In the genomic region with DNA sequence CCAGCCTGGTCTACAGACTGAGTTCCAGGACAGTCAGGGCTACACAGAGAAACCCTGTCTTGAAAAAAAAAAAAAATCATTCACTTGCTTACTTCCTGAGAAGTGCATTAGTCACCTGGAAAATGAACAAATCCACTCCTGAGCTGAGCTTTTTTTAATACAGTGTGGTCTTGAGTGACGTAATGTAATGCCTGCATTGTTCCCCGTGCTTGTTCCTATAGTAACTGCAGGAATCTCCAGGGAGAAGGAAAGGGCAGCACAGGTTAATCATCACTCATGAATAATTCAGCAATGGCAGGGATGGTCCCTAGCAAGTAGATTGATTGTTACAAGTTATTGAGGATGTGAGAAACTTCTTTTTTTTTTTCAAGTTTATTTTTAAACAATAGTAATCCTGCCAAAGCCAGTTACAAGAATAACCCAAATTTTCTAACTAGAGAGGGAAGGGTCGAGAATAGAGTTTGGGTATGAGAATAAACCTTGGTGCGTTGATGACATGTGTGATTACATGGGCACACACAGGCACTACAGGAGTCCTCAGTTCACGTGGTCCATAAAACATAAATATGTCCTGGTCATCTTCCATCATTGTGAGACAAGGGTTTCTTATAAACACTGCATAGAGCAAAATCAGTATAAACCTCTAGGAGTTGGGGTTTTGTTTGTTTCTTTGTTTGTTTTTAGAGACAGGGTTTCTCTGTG, we compare ENCODE assay signal across 10 mouse cellular contexts. TPM values are rescaled to one million over a fixed set of nuclear protein-coding genes. Genes with fewer than 3 reads are reported as not detected.
DNase-seq lines count a peak whose midpoint lies in the region; ATAC-seq and TF ChIP-seq lines count a peak whose summit lies in the region.
"Had no signal": no experiment of that assay in that cellular context is flagged by ENCODE, and none has a peak within 500 bp of the region (broad histone marks: within the 10 kb centered on the region; RNA-seq: fewer than 3 reads in every experiment).

No protein-coding gene starts in this region.

- H3K9me3 ChIP-seq in lung, postnatal 0 days (ENCODE audit: low read length): no peaks in the 10 kb centered on the region
- no peaks in the 10 kb centered on the region for H3K9me3 ChIP-seq in hindbrain, embryonic 15.5 days
- H3K9me3 ChIP-seq: embryonic facial prominence, embryonic 12.5 days; lung, embryonic 15.5 days had no signal

- H3K4me1 ChIP-seq in lung, postnatal 0 days (ENCODE audit: insufficient read depth, low read depth, low read length): no peaks in the 10 kb centered on the region
- no peaks in the 10 kb centered on the region for H3K4me1 ChIP-seq in hindbrain, embryonic 15.5 days (replicated peaks)
- H3K4me1 ChIP-seq: embryonic facial prominence, embryonic 12.5 days; lung, embryonic 15.5 days had no signal

- no peak for TF ChIP-seq CTCF in lung, postnatal 0 days (IDR thresholded peaks at IDR 0.05)

- peak; percentile 56 for DNase-seq in lung, postnatal 0 days (ENCODE audit: low spot score)
- no peak for DNase-seq in lung, postnatal 10 days
- peak; percentile 31 for DNase-seq in embryo, embryonic 11.5 days (ENCODE audit: low read depth, low spot score)
- peak; percentile 61 for DNase-seq in retina, embryonic 14.5 days (ENCODE audit: low spot score)
- no peak for DNase-seq in ovary, adult 18-20 months (ENCODE audit: low spot score)
- no peak for DNase-seq in spleen, postnatal 4 days (ENCODE audit: low spot score in 2 of 2)

- H3K27ac ChIP-seq in lung, postnatal 0 days (ENCODE audit: low read length): no peak overlapping the region
- H3K27ac ChIP-seq in hindbrain, embryonic 15.5 days (replicated peaks): no peak overlapping the region
- H3K27ac ChIP-seq: embryonic facial prominence, embryonic 12.5 days; lung, embryonic 15.5 days had no signal

- no peak overlapping the region for H3K4me2 ChIP-seq in lung, postnatal 0 days (replicated peaks; ENCODE audit: low read depth, low read length)
- H3K4me2 ChIP-seq in hindbrain, embryonic 15.5 days: no peak overlapping the region
- H3K4me2 ChIP-seq: embryonic facial prominence, embryonic 12.5 days; lung, embryonic 15.5 days had no signal

- no peak overlapping the region for H3K4me3 ChIP-seq in lung, postnatal 0 days (ENCODE audit: low read depth, low read length)
- H3K4me3 ChIP-seq in hindbrain, embryonic 15.5 days: no peak overlapping the region
- H3K4me3 ChIP-seq: embryonic facial prominence, embryonic 12.5 days; lung, embryonic 15.5 days had no signal

- no peaks in the 10 kb centered on the region for H3K27me3 ChIP-seq in lung, postnatal 0 days (replicated peaks; ENCODE audit: insufficient read depth, low read length)
- no peaks in the 10 kb centered on the region for H3K27me3 ChIP-seq in hindbrain, embryonic 15.5 days
- H3K27me3 ChIP-seq: embryonic facial prominence, embryonic 12.5 days; lung, embryonic 15.5 days had no signal

- TF ChIP-seq EP300 in lung, postnatal 0 days (IDR thresholded peaks at IDR 0.05): no peak

- no peaks in the 10 kb centered on the region for H3K36me3 ChIP-seq in lung, postnatal 0 days (ENCODE audit: insufficient read depth, low read length)
- H3K36me3 ChIP-seq in hindbrain, embryonic 15.5 days: no peaks in the 10 kb centered on the region
- H3K36me3 ChIP-seq: embryonic facial prominence, embryonic 12.5 days; lung, embryonic 15.5 days had no signal

- ATAC-seq in lung, postnatal 0 days: peak; percentile 50; the same call in 1 of the 2 replicates
- peak; percentile 71 for ATAC-seq in hindbrain, embryonic 15.5 days (ENCODE audit: low FRiP score, low read depth)
- ATAC-seq in activated CD4-positive, CD25-positive, alpha-beta regulatory T cell, adult 4 months: no peak

- WGBS in lung, postnatal 0 days: 56% methylated on average over 5 of the region's 5 CpGs
- WGBS in hindbrain, embryonic 15.5 days: 28% methylated on average over 5 of the region's 5 CpGs

- no peak overlapping the region for H3K9ac ChIP-seq in lung, postnatal 0 days (replicated peaks; ENCODE audit: low read depth)
- H3K9ac ChIP-seq in hindbrain, embryonic 15.5 days: no peak overlapping the region
- H3K9ac ChIP-seq: embryonic facial prominence, embryonic 12.5 days; lung, embryonic 15.5 days had no signal

RNA-seq across cellular contexts. Expression of gene Cubn, which starts 8.8 kb away (rescaled TPM):
- polyA plus RNA-seq in lung, postnatal 0 days (2015; fragmentation: Nextera tagmentation; extraction: Ambion mirVana): 0.24 and 0.32 TPM in 2 replicates
- 0.30 and 0.50 TPM in 2 replicates for polyA plus RNA-seq in hindbrain, embryonic 15.5 days (2015; fragmentation: Nextera tagmentation; extraction: Ambion mirVana)
- under 1 TPM; 0.05 to 0.15 TPM for polyA plus RNA-seq in activated CD4-positive, CD25-positive, alpha-beta regulatory T cell, adult 4 months (2017; shearing (Covaris generic))

RNA-seq across cellular contexts. Expression of gene Trdmt1, which starts 44.0 kb away (rescaled TPM):
- polyA plus RNA-seq in lung, postnatal 0 days (2015; fragmentation: Nextera tagmentation; extraction: Ambion mirVana): 9.8 and 10.1 TPM in 2 replicates
- 7.2 and 8.5 TPM in 2 replicates for polyA plus RNA-seq in hindbrain, embryonic 15.5 days (2015; fragmentation: Nextera tagmentation; extraction: Ambion mirVana)
- 10 to 100 TPM; 16.2 to 17.0 TPM for polyA plus RNA-seq in activated CD4-positive, CD25-positive, alpha-beta regulatory T cell, adult 4 months (2017; shearing (Covaris generic))

Comparison
In these comparisons a context has a peak if more than half of its experiments do, and no peak if none do; other contexts are left out.
1. DNase-seq: peak in lung, postnatal 0 days (single experiment), embryo, embryonic 11.5 days (single experiment) and retina, embryonic 14.5 days (single experiment); none in lung, postnatal 10 days (single experiment), ovary, adult 18-20 months (single experiment) and spleen, postnatal 4 days (0 of 2).